Mouse (Mus musculus): ENCODE measurements around the gene Hs1bp3. TPM values are rescaled to one million over a fixed set of nuclear protein-coding genes. Genes with fewer than 3 reads are reported as not detected.

Gene Hs1bp3
- polyA plus RNA-seq, 1 experiment from 2014 or later, result 7.2 TPM

DNA sequence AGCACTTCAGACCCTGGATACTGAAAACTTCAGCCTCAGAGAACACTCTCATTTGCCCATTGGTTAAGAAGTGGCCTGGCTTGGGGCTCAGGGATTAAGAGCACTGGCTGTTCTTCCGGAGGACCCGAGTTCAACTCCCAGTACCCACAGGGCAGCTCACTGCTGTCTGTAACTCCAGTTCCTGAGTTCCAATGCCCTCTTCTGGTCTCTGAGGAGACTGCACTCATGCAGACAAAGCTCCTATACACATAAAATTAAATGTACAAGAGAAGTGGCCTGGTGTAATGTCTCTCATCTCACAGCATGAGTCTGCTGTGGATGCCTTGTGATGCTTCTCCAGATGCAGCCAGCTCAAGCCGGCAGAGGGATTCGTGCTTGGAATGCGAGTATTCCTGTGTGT, 3.3 kb downstream of the Hs1bp3 start:
- ATAC-seq (ENCODE audit: low FRiP score) (no peak), DNase-seq (ENCODE audit: low spot score, missing footprints) (no peak)
- H3K9ac ChIP-seq (ENCODE audit: low read length), result no peak overlapping the region
- WGBS, result 84% methylated on average over 5 of the region's 5 CpGs
- H3K27ac ChIP-seq (ENCODE audit: low read depth, low read length), result no peak overlapping the region
- no peak overlapping the region for H3K4me2 ChIP-seq
- H3K9me3 ChIP-seq (ENCODE audit: control insufficient read depth, low read length), result no peaks in the 10 kb centered on the region
- no peak overlapping the region for H3K4me3 ChIP-seq (ENCODE audit: low read depth, low read length)
- peaks cover 5% of the 10 kb centered on the region; the same call in 1 of the 2 replicates for H3K36me3 ChIP-seq (ENCODE audit: control insufficient read depth, insufficient read depth, low read length)
- H3K4me1 ChIP-seq (ENCODE audit: control insufficient read depth, insufficient read depth, low read length), result no peaks in the 10 kb centered on the region; the same call in 1 of the 2 replicates
- no peaks in the 10 kb centered on the region; the same call in 1 of the 2 replicates for H3K27me3 ChIP-seq (ENCODE audit: control insufficient read depth, insufficient read depth, low read length)

DNA sequence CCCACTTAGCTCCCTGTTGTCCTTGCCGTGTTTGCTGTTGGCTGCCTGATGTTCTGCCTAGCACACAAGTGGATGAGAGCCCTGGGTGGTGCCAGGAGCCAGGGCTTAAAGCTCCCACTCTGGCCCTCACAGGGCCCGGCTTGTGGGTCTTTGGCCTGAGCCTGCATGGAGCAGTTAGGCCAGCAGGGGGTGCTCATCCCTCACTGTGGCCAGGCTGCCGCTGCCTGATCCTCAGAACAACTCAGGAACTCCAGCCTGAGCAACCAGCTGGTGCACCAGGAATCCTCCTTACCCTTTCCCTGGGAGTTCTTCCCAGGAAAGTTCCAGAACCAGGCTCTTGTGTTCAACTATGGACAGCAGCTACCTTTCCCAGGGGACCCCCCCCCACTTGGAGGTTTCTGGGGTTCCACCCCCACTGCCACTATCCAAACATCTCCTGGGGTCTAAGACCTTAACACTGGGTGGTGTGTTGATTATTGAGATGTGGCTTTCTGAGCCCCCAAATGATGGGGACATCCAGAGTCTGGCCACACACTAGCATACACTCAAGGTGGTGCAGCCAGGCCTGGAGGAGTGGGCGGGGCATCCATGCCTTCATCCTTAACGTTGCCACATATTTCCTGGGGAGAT, 7.0 kb downstream of the Hs1bp3 start:
- Histone ChIP-seq H3K4me3 (ENCODE audit: low read depth, low read length) (no peak overlapping the region), H3K27ac (ENCODE audit: low read depth, low read length) (no peak overlapping the region), H3K27me3 (ENCODE audit: control insufficient read depth, insufficient read depth, low read length) (no peaks in the 10 kb centered on the region), H3K9me3 (ENCODE audit: control insufficient read depth, low read length) (no peaks in the 10 kb centered on the region), H3K4me2 (no peak overlapping the region), H3K4me1 (ENCODE audit: control insufficient read depth, insufficient read depth, low read length) (no peaks in the 10 kb centered on the region), H3K9ac (ENCODE audit: low read length) (no peak overlapping the region), H3K36me3 (ENCODE audit: control insufficient read depth, insufficient read depth, low read length) (peaks cover 5% of the 10 kb centered on the region; the same call in 1 of the 2 replicates)
- ATAC-seq (ENCODE audit: low FRiP score) (peak; percentile 65), DNase-seq (ENCODE audit: low spot score, missing footprints) (peak; percentile 95)
- WGBS, result 46% methylated on average over 5 of the region's 5 CpGs

DNA sequence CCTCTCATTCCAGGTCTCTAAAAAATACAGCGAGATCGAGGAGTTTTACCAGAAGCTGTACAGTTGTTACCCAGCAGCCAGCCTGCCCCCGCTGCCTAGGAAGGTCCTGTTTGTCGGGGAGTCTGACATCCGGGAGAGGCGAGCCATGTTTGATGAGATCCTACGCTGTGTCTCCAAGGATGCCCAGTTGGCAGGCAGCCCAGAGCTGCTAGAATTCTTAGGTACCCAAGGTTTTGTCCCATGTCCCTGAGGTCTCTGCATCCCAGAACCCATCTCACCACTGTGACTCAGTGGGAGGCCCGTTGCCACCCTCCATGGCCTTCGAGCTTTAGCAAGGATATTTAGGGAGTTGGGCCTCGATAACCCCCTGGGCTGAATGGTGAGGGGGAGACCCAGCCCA, 8.3 kb downstream of the Hs1bp3 start:
- DNase-seq (ENCODE audit: low spot score, missing footprints) (no peak), ATAC-seq (ENCODE audit: low FRiP score) (no peak)
- Histone ChIP-seq H3K4me2 (no peak overlapping the region), H3K9me3 (ENCODE audit: control insufficient read depth, low read length) (no peaks in the 10 kb centered on the region), H3K9ac (ENCODE audit: low read length) (no peak overlapping the region), H3K27me3 (ENCODE audit: control insufficient read depth, insufficient read depth, low read length) (no peaks in the 10 kb centered on the region), H3K4me3 (ENCODE audit: low read depth, low read length) (no peak overlapping the region), H3K27ac (ENCODE audit: low read depth, low read length) (no peak overlapping the region), H3K4me1 (ENCODE audit: control insufficient read depth, insufficient read depth, low read length) (no peaks in the 10 kb centered on the region), H3K36me3 (ENCODE audit: control insufficient read depth, insufficient read depth, low read length) (peaks cover 5% of the 10 kb centered on the region; the same call in 1 of the 2 replicates)
- 95% methylated on average over 10 of the region's 10 CpGs for WGBS

DNA sequence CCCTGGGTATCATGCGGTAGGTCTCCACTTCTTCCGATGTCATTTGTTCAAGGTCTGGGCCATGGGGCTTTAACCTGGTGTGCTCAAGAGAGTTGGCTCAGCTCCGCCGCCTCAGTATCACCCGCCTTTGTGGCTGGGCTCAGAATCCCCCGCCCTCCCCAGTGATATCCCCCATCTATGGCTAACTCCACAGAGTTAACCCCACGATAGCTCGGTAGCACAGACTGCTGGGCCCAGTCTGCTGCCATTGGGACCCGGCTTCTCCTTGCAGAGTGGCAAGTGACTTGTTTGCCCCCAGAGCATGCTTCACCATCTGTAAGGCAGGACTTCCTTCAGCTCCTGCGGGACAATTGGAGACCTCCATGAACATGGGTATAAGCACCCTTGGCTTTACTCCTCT, 10.9 kb downstream of the Hs1bp3 start:
- H3K9me3 ChIP-seq (ENCODE audit: control insufficient read depth, low read length), result no peaks in the 10 kb centered on the region
- no peak for DNase-seq (ENCODE audit: low spot score, missing footprints)
- no peak overlapping the region for H3K9ac ChIP-seq (ENCODE audit: low read length)
- WGBS, result 82% methylated on average over 10 of the region's 10 CpGs
- no peak overlapping the region for H3K4me3 ChIP-seq (ENCODE audit: low read depth, low read length)
- H3K4me1 ChIP-seq (ENCODE audit: control insufficient read depth, insufficient read depth, low read length), result peaks cover 9% of the 10 kb centered on the region
- H3K27ac ChIP-seq (ENCODE audit: low read depth, low read length), result no peak overlapping the region
- no peak overlapping the region for H3K4me2 ChIP-seq
- no peaks in the 10 kb centered on the region for H3K36me3 ChIP-seq (ENCODE audit: control insufficient read depth, insufficient read depth, low read length)
- no peak for ATAC-seq (ENCODE audit: low FRiP score)
- H3K27me3 ChIP-seq (ENCODE audit: control insufficient read depth, insufficient read depth, low read length), result no peaks in the 10 kb centered on the region

DNA sequence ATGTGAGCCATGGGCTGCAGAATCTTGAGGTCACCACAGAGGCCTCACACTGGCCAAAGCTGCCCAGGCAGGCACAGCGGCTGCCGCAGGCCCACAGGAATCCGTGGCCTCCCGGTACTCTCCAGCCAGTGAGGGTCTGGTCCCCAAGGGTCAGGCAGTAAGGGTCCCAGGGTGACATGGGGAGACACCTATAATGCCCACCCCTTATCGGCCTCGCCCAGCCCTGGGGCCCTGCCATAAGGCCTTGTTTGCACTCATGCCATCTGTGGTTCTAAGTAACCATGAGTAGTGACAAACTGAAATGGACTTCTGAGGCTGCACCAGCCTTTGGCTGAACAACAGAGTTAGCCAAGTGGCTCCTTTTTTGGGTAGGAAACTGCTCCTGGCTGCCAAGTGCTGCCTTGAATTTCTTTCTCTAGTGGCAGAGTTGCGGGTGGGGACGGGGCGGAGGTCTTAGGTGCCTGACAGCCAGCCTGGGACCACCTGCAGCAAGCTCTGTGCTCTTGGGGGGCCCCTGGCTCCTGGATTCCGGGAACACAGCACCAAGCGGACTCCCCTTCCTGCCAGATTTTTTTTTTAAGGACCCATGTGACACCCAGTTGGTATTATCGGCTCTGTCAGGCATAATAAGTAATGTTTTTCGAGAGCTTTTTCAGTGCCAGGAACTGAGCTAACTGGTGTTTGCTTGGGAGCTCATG, 12.2 kb downstream of the Hs1bp3 start:
- Histone ChIP-seq H3K9ac (ENCODE audit: low read length) (no peak overlapping the region), H3K4me1 (ENCODE audit: control insufficient read depth, insufficient read depth, low read length) (peaks cover 9% of the 10 kb centered on the region), H3K36me3 (ENCODE audit: control insufficient read depth, insufficient read depth, low read length) (peaks cover 3% of the 10 kb centered on the region; the same call in 1 of the 2 replicates), H3K27ac (ENCODE audit: low read depth, low read length) (no peak overlapping the region), H3K4me2 (no peak overlapping the region), H3K9me3 (ENCODE audit: control insufficient read depth, low read length) (no peaks in the 10 kb centered on the region), H3K27me3 (ENCODE audit: control insufficient read depth, insufficient read depth, low read length) (no peaks in the 10 kb centered on the region), H3K4me3 (ENCODE audit: low read depth, low read length) (no peak overlapping the region)
- ATAC-seq (ENCODE audit: low FRiP score), result no peak
- DNase-seq (ENCODE audit: low spot score, missing footprints), result no peak
- 94% methylated on average over 13 of the region's 13 CpGs for WGBS

DNA sequence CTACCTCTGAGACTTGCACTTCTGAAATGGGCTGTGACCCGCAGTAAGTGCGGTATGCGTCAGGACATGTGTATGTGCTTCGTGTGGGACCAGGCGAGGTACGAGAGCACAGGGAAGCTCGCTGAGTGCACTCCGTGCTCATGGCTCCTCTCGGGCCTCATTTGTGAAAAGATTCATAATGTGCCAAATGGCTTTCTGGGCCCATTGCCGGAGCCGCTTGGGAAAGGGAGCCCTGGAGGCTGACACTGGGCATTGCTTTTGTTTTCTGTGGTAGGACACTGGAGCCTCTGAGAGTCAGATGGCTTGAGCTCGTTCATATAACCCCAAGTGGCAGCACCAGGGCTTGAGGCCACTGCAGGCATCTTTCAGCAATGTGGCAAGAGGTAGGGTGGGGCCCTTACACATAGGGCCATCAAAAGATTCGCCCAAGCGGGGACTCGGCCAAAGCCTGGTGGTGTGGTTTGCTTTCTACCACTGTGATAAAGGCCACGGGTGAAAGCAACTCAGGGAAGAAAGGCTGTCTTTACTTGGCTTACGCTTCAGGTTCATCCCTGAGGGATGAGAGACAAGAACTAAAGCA, 12.8 kb downstream of the Hs1bp3 start:
- peaks cover 3% of the 10 kb centered on the region; the same call in 1 of the 2 replicates for H3K36me3 ChIP-seq (ENCODE audit: control insufficient read depth, insufficient read depth, low read length)
- WGBS, result 93% methylated on average over 17 of the region's 17 CpGs
- no peak for DNase-seq (ENCODE audit: low spot score, missing footprints)
- no peak overlapping the region for H3K4me3 ChIP-seq (ENCODE audit: low read depth, low read length)
- no peaks in the 10 kb centered on the region for H3K9me3 ChIP-seq (ENCODE audit: control insufficient read depth, low read length)
- H3K27ac ChIP-seq (ENCODE audit: low read depth, low read length), result no peak overlapping the region
- no peak overlapping the region for H3K4me2 ChIP-seq
- no peaks in the 10 kb centered on the region for H3K27me3 ChIP-seq (ENCODE audit: control insufficient read depth, insufficient read depth, low read length)
- ATAC-seq (ENCODE audit: low FRiP score), result no peak
- H3K4me1 ChIP-seq (ENCODE audit: control insufficient read depth, insufficient read depth, low read length), result peaks cover 9% of the 10 kb centered on the region
- H3K9ac ChIP-seq (ENCODE audit: low read length), result no peak overlapping the region

DNA sequence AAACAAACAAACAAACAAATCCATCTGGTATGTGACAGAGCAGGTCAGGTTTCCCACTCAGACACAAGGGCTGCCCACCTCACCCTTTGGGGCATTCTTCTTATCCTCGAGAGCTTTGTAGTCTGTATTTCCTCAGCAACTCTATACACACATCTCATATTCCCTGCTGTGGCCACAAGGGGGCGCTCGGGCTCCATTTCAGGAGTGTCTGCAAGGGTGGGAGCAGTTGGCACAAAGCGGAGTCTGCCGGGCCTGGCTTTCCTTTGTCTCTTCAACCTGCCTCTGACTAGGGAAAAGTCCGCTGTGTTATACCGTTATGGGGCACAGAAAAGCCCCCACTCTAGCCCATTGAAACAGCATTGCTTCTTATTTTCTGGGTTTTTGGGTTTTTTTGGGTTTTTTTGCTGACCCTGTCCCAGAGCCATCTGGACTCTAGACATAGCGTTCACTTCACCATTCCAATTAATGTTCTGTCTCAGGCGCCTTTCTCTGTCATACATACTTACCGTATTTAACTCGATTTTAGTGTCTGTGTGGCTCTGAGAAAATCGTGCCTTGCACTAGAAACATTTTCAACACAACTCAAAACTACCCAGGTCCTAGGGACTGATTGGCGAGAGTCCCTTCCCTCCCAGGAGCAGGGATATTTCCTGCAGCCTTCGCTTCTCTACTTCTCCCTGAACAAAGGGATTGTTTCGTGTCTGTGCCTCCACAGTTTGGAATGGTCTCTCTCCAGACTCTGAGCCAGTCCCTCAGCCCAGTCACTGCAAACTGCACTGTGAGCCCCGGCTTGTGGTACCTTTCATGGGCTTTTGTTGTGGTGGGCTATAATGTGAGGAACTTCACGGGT, 13.8 kb downstream of the Hs1bp3 start:
- H3K4me2 ChIP-seq, result no peak overlapping the region
- peak overlapping the region; percentile 66 for H3K9ac ChIP-seq (ENCODE audit: low read length)
- DNase-seq (ENCODE audit: low spot score, missing footprints), result peak; percentile 99
- no peaks in the 10 kb centered on the region for H3K27me3 ChIP-seq (ENCODE audit: control insufficient read depth, insufficient read depth, low read length)
- ATAC-seq (ENCODE audit: low FRiP score), result peak; percentile 91
- H3K4me1 ChIP-seq (ENCODE audit: control insufficient read depth, insufficient read depth, low read length), result peaks cover 9% of the 10 kb centered on the region
- H3K27ac ChIP-seq (ENCODE audit: low read depth, low read length), result peak overlapping the region; percentile 8; the same call in 1 of the 2 replicates
- H3K36me3 ChIP-seq (ENCODE audit: control insufficient read depth, insufficient read depth, low read length), result peaks cover 3% of the 10 kb centered on the region; the same call in 1 of the 2 replicates
- H3K4me3 ChIP-seq (ENCODE audit: low read depth, low read length), result no peak overlapping the region
- no peaks in the 10 kb centered on the region for H3K9me3 ChIP-seq (ENCODE audit: control insufficient read depth, low read length)
- WGBS, result 25% methylated on average over 17 of the region's 17 CpGs

DNA sequence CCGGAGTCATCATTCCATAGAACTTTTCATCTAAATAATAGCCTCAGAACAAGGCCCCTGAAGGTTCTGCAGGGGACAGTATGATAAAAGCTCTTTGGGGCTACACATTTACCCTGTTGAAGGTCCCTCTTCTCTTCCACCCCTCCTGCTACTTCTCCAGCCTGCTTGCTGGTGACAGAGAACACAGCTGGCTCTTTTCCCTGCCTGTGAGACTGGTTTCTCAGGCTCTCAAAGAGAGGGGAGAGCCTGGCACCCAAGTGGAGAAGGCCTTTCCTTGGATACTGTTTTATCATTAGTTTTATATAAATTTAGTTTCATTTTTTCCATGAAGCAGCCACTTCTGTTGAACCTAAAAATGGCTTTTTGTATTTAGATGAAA, 14.4 kb downstream of the Hs1bp3 start:
- no peak overlapping the region for H3K4me3 ChIP-seq (ENCODE audit: low read depth, low read length)
- H3K36me3 ChIP-seq (ENCODE audit: control insufficient read depth, insufficient read depth, low read length), result peaks cover 3% of the 10 kb centered on the region; the same call in 1 of the 2 replicates
- H3K27ac ChIP-seq (ENCODE audit: low read depth, low read length), result peak overlapping the region; percentile 8; the same call in 1 of the 2 replicates
- peaks cover 11% of the 10 kb centered on the region for H3K4me1 ChIP-seq (ENCODE audit: control insufficient read depth, insufficient read depth, low read length)
- no peaks in the 10 kb centered on the region for H3K27me3 ChIP-seq (ENCODE audit: control insufficient read depth, insufficient read depth, low read length)
- H3K4me2 ChIP-seq, result no peak overlapping the region
- WGBS, result 77% methylated on average over 1 of the region's 1 CpGs
- H3K9me3 ChIP-seq (ENCODE audit: control insufficient read depth, low read length), result no peaks in the 10 kb centered on the region
- ATAC-seq (ENCODE audit: low FRiP score), result 0 out of 2 replicates have a peak, but pooled peaks have one; percentile 0
- no peak for DNase-seq (ENCODE audit: low spot score, missing footprints)
- peak overlapping the region; percentile 66 for H3K9ac ChIP-seq (ENCODE audit: low read length)

All from midbrain, embryonic 11.5 days (tissue).